Mouse (Mus musculus): ENCODE measurements around the gene Supt20. TPM values are rescaled to one million over a fixed set of nuclear protein-coding genes. Genes with fewer than 3 reads are reported as not detected.

Gene Supt20
- polyA plus RNA-seq (2015; fragmentation: Nextera tagmentation; extraction: Ambion mirVana): 72.9 and 77.8 TPM in 2 replicates

DNA sequence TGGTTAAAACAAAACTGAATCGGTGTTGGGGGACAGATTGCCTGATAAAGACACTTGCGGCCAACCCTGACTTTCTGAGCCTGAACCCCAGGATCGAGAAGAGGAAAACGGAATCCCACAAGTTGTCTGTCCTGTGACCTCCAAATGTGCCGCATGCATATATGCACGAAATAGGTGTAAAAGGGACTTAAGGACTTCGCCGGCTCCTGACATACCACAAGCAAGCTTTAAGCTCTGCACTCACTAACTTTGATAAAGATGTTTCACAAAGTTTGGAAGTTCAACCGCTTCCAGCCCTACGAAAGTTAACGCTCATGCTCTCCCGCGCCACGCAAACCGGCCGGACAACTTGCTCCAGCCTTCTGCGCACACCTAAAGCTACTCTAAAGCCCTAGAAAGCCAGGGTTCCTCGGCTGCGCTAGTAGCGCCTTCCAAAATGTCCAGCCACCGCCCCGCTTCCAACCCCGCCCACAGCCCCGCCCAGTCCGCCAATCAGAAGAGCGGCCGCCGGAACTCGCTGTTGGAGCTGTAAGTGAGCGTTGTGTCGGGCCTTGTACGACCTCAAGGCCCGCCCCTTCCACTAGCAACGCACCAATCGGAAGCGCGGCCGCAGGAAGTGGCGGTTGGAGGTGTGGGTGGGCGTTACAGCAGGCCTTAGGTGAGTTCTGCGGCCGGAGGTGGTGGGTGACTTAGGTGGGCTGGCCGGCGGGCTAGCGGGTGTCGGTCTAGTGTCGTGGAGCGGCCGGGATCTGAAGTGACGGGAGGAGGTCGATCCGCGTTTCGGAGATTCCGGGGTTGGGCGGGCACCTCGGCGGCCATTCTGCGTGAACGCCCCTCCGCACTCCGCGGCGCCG lies at the start of gene Supt20:
Gene Supt20, plus strand, starts transcription at position 606 of the 854 bp plus-strand sequence.
- H3K27me3 ChIP-seq (replicated peaks; ENCODE audit: control insufficient read depth, insufficient read depth, low read length): no peaks in the 10 kb centered on the region

DNA sequence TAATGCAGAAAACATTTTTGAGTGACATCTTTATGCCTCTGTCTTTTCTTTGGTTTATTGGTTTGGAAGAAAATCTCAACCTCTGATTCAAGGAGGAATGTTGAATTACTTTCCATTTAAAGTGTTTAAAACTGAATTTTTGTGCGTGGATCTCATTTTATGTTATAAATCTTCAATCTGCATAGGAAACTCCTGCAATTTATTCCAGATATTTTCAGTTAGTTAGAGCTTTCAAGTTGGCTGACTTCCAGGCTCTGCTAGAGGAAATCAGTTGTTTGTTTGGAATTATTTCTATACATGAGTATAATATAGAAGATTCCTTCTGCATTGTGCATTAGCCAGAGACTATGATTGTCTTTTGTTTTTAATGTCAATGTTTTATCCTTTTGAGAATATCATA lies 49.8 kb upstream of the Supt20 start:
- no peak for ATAC-seq
- no peaks in the 10 kb centered on the region for H3K36me3 ChIP-seq (ENCODE audit: control insufficient read depth, insufficient read depth, low read length)
- no peak overlapping the region for H3K27ac ChIP-seq (ENCODE audit: low read length)
- no peak overlapping the region for H3K9ac ChIP-seq (ENCODE audit: low read depth, low read length)
- no peaks in the 10 kb centered on the region for H3K9me3 ChIP-seq (ENCODE audit: control insufficient read depth, low read length)
- H3K27me3 ChIP-seq (replicated peaks; ENCODE audit: control insufficient read depth, insufficient read depth, low read length): no peaks in the 10 kb centered on the region
- no peak overlapping the region for H3K4me3 ChIP-seq (ENCODE audit: low read length)
- H3K4me2 ChIP-seq (ENCODE audit: low read depth, low read length): no peak overlapping the region
- WGBS: 64% methylated on average over 1 of the region's 1 CpGs
- no peaks in the 10 kb centered on the region for H3K4me1 ChIP-seq (ENCODE audit: control insufficient read depth, insufficient read depth, low read length)

More for the DNA sequence above, at the start of gene Supt20:
- Histone ChIP-seq H3K4me3 (ENCODE audit: low read length) (peak within 1 kb of the TSS; percentile 77), H3K27ac (ENCODE audit: low read length) (peak within 1 kb of the TSS; percentile 93), H3K4me2 (ENCODE audit: low read depth, low read length) (peak within 1 kb of the TSS; percentile 55), H3K4me1 (ENCODE audit: control insufficient read depth, insufficient read depth, low read length) (peaks cover 3% of the 10 kb centered on the region; the same call in 1 of the 2 replicates), H3K9me3 (ENCODE audit: control insufficient read depth, low read length) (no peaks in the 10 kb centered on the region), H3K36me3 (ENCODE audit: control insufficient read depth, insufficient read depth, low read length) (0 out of 2 replicates have a peak, but pooled peaks cover 3% of the 10 kb centered on the region), H3K9ac (ENCODE audit: low read depth, low read length) (peak within 1 kb of the TSS; percentile 80)
- 2% methylated on average over 65 of the region's 65 CpGs for WGBS
- peak; percentile 99 for ATAC-seq

DNA sequence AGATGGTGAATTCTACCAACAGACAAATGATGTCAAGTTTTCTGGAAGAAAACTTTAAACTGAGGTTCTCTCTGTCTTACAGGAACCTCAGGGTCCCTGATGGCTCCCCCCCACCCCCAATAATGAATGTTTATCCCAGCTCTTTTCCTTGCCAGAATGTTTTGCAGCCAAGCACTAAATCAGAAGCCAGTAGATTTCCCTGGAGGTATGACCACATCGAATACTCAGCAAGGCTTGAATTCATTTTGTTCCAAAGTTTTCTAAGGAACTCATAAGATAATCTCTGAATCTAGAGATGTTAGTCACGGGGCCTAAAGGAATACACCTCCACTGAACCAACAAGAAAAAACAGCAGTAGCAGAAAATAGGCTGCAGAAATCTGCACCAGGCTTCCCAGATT lies 45.0 kb upstream of the Supt20 start:
- no peak for ATAC-seq
- H3K27ac ChIP-seq (ENCODE audit: low read length): no peak overlapping the region
- no peak overlapping the region for H3K4me2 ChIP-seq (ENCODE audit: low read depth, low read length)
- no peaks in the 10 kb centered on the region for H3K36me3 ChIP-seq (ENCODE audit: control insufficient read depth, insufficient read depth, low read length)
- H3K4me1 ChIP-seq (ENCODE audit: control insufficient read depth, insufficient read depth, low read length): no peaks in the 10 kb centered on the region
- no peaks in the 10 kb centered on the region for H3K27me3 ChIP-seq (replicated peaks; ENCODE audit: control insufficient read depth, insufficient read depth, low read length)
- no peaks in the 10 kb centered on the region for H3K9me3 ChIP-seq (ENCODE audit: control insufficient read depth, low read length)
- H3K9ac ChIP-seq (ENCODE audit: low read depth, low read length): no peak overlapping the region
- no peak overlapping the region for H3K4me3 ChIP-seq (ENCODE audit: low read length)
- 49% methylated on average over 2 of the region's 2 CpGs for WGBS

DNA sequence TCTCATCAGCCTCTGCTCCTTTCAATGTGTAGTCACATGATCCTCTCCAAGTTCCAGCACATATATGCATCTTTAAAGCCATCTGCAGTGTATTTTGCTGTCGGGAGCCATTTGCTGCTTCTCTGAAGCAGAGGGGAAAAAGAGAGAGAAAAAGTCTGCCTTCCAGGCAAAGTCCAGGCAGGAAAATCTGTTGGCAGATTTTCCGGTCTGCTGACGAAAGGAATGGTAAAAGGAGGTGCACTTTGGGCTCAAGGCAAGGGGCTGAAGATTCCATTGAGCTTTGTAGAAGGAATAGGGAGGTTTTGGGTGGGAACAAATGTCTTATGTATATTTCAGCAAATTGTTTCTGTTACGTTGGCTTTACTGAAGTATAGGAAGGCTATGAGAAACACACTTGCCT lies 41.0 kb upstream of the Supt20 start:
- whole genome bisulfite sequencing: 75% methylated on average over 4 of the region's 4 CpGs
- no peaks in the 10 kb centered on the region for H3K27me3 ChIP-seq (replicated peaks; ENCODE audit: control insufficient read depth, insufficient read depth, low read length)
- no peaks in the 10 kb centered on the region for H3K36me3 ChIP-seq (ENCODE audit: control insufficient read depth, insufficient read depth, low read length)
- H3K9me3 ChIP-seq (ENCODE audit: control insufficient read depth, low read length): no peaks in the 10 kb centered on the region
- no peaks in the 10 kb centered on the region for H3K4me1 ChIP-seq (ENCODE audit: control insufficient read depth, insufficient read depth, low read length)
- H3K4me3 ChIP-seq (ENCODE audit: low read length): no peak overlapping the region
- ATAC-seq: no peak
- no peak overlapping the region for H3K4me2 ChIP-seq (ENCODE audit: low read depth, low read length)
- no peak overlapping the region for H3K27ac ChIP-seq (ENCODE audit: low read length)
- H3K9ac ChIP-seq (ENCODE audit: low read depth, low read length): no peak overlapping the region

DNA sequence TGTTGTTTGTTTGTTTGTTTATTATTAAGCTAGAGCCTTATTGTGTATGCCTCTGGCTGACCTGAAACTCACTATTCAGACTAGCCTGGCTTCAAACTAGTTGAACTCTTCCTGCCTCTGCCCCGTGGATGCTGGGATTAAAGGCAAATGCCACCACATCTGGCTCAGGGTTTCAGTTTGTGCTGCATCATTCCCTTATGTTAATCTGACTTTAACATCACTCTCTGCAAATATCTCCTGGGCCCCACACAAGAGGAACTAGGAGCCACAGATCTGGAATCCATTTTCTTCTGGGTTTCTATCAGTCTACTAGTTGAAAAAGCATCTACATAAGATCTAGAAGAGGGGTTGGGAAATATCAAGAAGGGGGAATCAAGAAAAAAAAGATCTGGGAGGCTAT lies 38.4 kb upstream of the Supt20 start:
- H3K4me1 ChIP-seq (ENCODE audit: control insufficient read depth, insufficient read depth, low read length): no peaks in the 10 kb centered on the region
- no peak overlapping the region for H3K4me2 ChIP-seq (ENCODE audit: low read depth, low read length)
- no peaks in the 10 kb centered on the region for H3K36me3 ChIP-seq (ENCODE audit: control insufficient read depth, insufficient read depth, low read length)
- no peaks in the 10 kb centered on the region for H3K9me3 ChIP-seq (ENCODE audit: control insufficient read depth, low read length)
- H3K27me3 ChIP-seq (replicated peaks; ENCODE audit: control insufficient read depth, insufficient read depth, low read length): no peaks in the 10 kb centered on the region
- ATAC-seq: no peak
- 87% methylated on average over 1 of the region's 1 CpGs for WGBS
- no peak overlapping the region for H3K4me3 ChIP-seq (ENCODE audit: low read length)
- H3K27ac ChIP-seq (ENCODE audit: low read length): no peak overlapping the region
- H3K9ac ChIP-seq (ENCODE audit: low read depth, low read length): no peak overlapping the region

DNA sequence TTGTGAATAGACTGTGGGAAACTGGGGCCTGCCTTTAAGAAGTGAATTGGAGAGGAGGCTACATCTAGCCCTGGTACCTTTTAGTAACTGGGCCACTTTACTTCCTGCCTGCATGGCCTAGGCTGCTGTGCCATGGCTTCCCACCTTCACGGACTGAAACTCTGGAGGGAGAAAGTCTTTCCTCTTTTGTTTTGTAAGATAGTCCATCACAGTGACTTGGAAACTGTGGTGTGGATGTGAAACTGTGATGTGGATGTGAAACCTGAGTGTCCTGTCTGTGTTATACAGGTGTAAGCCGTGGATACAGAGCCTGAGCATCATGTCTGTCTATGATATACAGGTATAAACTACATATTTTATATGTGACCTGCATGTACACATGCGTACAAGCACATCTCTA lies 35.5 kb upstream of the Supt20 start:
- no peak for ATAC-seq

DNA sequence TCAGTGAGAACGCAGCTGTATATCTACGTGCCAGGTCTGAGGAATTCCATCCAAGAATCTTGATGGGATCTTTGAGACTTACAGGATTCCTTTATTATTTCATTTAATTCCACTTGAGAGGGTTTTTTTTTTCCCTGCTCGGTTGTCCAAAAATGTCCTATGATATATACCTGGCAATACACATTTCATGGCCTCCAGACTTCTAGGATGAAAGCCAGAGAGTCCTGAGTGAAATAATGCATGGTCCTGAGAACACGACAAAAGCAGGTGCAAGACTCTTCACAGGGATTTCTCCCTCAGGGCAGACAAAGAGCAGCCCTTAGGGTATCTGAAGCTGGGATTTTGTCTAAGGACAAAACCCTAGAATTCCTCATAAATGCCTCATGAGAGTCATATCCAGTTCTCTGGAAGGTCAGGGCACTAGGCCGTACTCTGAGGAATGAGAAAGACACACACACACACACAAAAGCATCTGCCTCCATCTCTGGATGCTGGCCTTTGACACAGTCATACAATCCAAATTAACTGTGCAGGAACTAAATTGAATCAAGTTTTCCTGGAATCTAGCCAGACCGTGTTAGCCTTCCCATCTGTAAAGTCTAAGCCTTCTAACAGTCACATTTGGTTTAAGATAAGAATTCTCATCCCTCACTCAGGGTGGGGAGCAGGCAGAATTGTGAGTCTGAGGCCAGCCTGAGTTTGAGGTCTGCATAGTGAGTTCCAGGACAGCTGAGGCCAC lies 34.5 kb upstream of the Supt20 start:
- H3K27me3 ChIP-seq (replicated peaks; ENCODE audit: control insufficient read depth, insufficient read depth, low read length): no peaks in the 10 kb centered on the region
- H3K4me2 ChIP-seq (ENCODE audit: low read depth, low read length): no peak overlapping the region
- H3K9ac ChIP-seq (ENCODE audit: low read depth, low read length): no peak overlapping the region
- H3K36me3 ChIP-seq (ENCODE audit: control insufficient read depth, insufficient read depth, low read length): no peaks in the 10 kb centered on the region
- H3K4me3 ChIP-seq (ENCODE audit: low read length): no peak overlapping the region
- H3K4me1 ChIP-seq (ENCODE audit: control insufficient read depth, insufficient read depth, low read length): no peaks in the 10 kb centered on the region
- no peak overlapping the region for H3K27ac ChIP-seq (ENCODE audit: low read length)
- ATAC-seq: no peak
- WGBS: 58% methylated on average over 6 of the region's 6 CpGs
- H3K9me3 ChIP-seq (ENCODE audit: control insufficient read depth, low read length): no peaks in the 10 kb centered on the region

More for the DNA sequence above, 35.5 kb upstream of the Supt20 start:
- no peak overlapping the region for H3K4me3 ChIP-seq (ENCODE audit: low read length)
- H3K9me3 ChIP-seq (ENCODE audit: control insufficient read depth, low read length): no peaks in the 10 kb centered on the region
- H3K27me3 ChIP-seq (replicated peaks; ENCODE audit: control insufficient read depth, insufficient read depth, low read length): no peaks in the 10 kb centered on the region
- 83% methylated on average over 3 of the region's 3 CpGs for WGBS
- no peaks in the 10 kb centered on the region for H3K4me1 ChIP-seq (ENCODE audit: control insufficient read depth, insufficient read depth, low read length)
- H3K9ac ChIP-seq (ENCODE audit: low read depth, low read length): no peak overlapping the region
- no peaks in the 10 kb centered on the region for H3K36me3 ChIP-seq (ENCODE audit: control insufficient read depth, insufficient read depth, low read length)
- H3K27ac ChIP-seq (ENCODE audit: low read length): no peak overlapping the region
- no peak overlapping the region for H3K4me2 ChIP-seq (ENCODE audit: low read depth, low read length)

DNA sequence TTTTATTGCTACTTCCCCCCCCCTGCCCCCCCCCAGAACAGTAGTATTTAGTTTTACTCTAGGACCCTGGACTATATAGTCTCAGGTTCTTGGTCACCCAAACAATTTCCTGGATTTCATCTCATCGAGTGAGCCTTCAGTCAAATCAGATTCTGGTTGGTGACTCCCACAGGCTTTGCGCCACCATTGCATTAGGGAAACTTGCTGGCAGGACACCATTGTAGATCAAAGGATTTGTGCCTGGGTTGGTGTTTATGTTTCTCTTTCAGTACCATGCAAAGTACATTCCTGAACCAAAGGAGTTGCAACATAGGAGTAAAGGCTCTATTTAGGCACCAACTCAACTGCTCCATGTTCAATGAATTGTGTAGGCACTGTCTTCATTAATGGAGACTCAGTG lies 32.9 kb upstream of the Supt20 start:
- no peaks in the 10 kb centered on the region for H3K4me1 ChIP-seq (ENCODE audit: control insufficient read depth, insufficient read depth, low read length)
- no peak overlapping the region for H3K27ac ChIP-seq (ENCODE audit: low read length)
- no peaks in the 10 kb centered on the region for H3K9me3 ChIP-seq (ENCODE audit: control insufficient read depth, low read length)
- ATAC-seq: no peak
- H3K27me3 ChIP-seq (replicated peaks; ENCODE audit: control insufficient read depth, insufficient read depth, low read length): no peaks in the 10 kb centered on the region
- H3K4me2 ChIP-seq (ENCODE audit: low read depth, low read length): no peak overlapping the region
- H3K4me3 ChIP-seq (ENCODE audit: low read length): no peak overlapping the region
- H3K36me3 ChIP-seq (ENCODE audit: control insufficient read depth, insufficient read depth, low read length): no peaks in the 10 kb centered on the region
- no peak overlapping the region for H3K9ac ChIP-seq (ENCODE audit: low read depth, low read length)
- 95% methylated on average over 2 of the region's 2 CpGs for WGBS

DNA sequence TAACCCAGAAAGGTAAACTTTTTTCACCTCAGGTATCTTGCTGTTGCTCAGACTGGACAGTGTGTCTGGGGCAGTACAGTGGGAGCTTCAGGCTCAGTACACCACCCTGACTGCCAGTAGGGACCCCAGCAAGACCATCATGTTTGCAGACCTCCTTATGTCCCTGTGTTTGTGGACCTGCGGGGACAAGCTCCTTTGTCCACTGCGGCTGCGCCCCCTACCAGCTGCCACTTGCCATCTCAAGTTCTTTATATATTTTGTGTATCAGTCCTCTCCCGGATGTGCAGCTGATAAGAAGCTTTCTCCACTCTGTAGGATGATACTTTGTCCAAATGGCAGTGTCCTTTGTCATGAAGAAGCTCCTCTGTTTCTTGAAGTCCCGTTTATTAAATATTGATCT lies 30.2 kb upstream of the Supt20 start:
- 56% methylated on average over 5 of the region's 5 CpGs for WGBS
- H3K27ac ChIP-seq (ENCODE audit: low read length): no peak overlapping the region
- H3K4me3 ChIP-seq (ENCODE audit: low read length): no peak overlapping the region
- H3K4me2 ChIP-seq (ENCODE audit: low read depth, low read length): no peak overlapping the region
- no peaks in the 10 kb centered on the region for H3K27me3 ChIP-seq (replicated peaks; ENCODE audit: control insufficient read depth, insufficient read depth, low read length)
- no peaks in the 10 kb centered on the region for H3K36me3 ChIP-seq (ENCODE audit: control insufficient read depth, insufficient read depth, low read length)
- H3K4me1 ChIP-seq (ENCODE audit: control insufficient read depth, insufficient read depth, low read length): no peaks in the 10 kb centered on the region
- H3K9ac ChIP-seq (ENCODE audit: low read depth, low read length): no peak overlapping the region
- ATAC-seq: no peak
- no peaks in the 10 kb centered on the region for H3K9me3 ChIP-seq (ENCODE audit: control insufficient read depth, low read length)

All from intestine, embryonic 16.5 days (tissue).